Mouse (Mus musculus) liver, adult 2 months (tissue): ENCODE measurements around the gene Kirrel3. TPM values are rescaled to one million over a fixed set of nuclear protein-coding genes. Genes with fewer than 3 reads are reported as not detected.

Experiments
- DNase-seq: peaks from one replicate; pipeline ENCODE4 v3.0.0-alpha.2; 2011; ENCODE audit warnings: low read depth, low spot score; ENCODE audit errors: extremely low read depth
- H3K27ac ChIP-seq: fragments of 200-500 bp; replicated peaks from 2 replicates; pipeline ENCODE4 v1.5.1; 2012; ENCODE audit warnings: low read depth, mild to moderate bottlenecking, control low read depth, inconsistent platforms, low read length; ENCODE audit not compliant: insufficient read depth
- H3K27me3 ChIP-seq: fragments of 200-500 bp; 2 replicates; pipeline ENCODE4 v1.6.1; 2012; ENCODE audit warnings: mild to moderate bottlenecking, moderate library complexity, low read length, inconsistent platforms; ENCODE audit not compliant: control insufficient read depth, insufficient read depth
- H3K36me3 ChIP-seq: fragments of 200-500 bp; 2 replicates; pipeline ENCODE4 v1.6.1; 2012; ENCODE audit warnings: low read length, inconsistent platforms; ENCODE audit not compliant: control insufficient read depth, insufficient read depth
- H3K4me1 ChIP-seq: fragments of 200-500 bp; 2 replicates; pipeline ENCODE4 v1.6.1; 2011; ENCODE audit warnings: low read length; ENCODE audit not compliant: control insufficient read depth, insufficient read depth
- H3K4me3 ChIP-seq: fragments of 200-500 bp; 2 replicates; pipeline ENCODE4 v1.5.1; 2011; ENCODE audit warnings: low read depth, mild to moderate bottlenecking, control low read depth, low read length, moderate library complexity; ENCODE audit not compliant: insufficient read depth
- H3K79me2 ChIP-seq: fragments of 200-500 bp; 2 replicates; pipeline ENCODE4 v1.6.1; 2012; ENCODE audit warnings: inconsistent platforms, mild to moderate bottlenecking, low read length, moderate library complexity; ENCODE audit not compliant: control insufficient read depth, insufficient read depth
- H3K9ac ChIP-seq: fragments of 200-500 bp; 2 replicates; pipeline ENCODE4 v1.6.1; 2012; ENCODE audit warnings: low read depth, mild to moderate bottlenecking, control low read depth, inconsistent platforms, low read length
- CTCF ChIP-seq: fragments of 200-500 bp; IDR thresholded peaks from 2 replicates; pipeline ENCODE4 v1.5.1; 2011; ENCODE audit warnings: low read depth, low read length, control low read depth
- POLR2A ChIP-seq: fragments of 200-500 bp; IDR thresholded peaks from 2 replicates; pipeline ENCODE4 v1.6.1; 2011; ENCODE audit warnings: low read length, control low read depth; ENCODE audit not compliant: insufficient read depth; ENCODE audit errors: extremely low read depth
- WGBS: fragments of 180-500 bp; shearing (Covaris S2); methylation state at CpG from one replicate; pipeline ENCODE4 v1.1.7; 2018; 5-methylcytosine and 5-hydroxymethylcytosine counted together
- polyA plus RNA-seq: library from polyadenylated mRNA; depleted of rRNA; stranded (reverse); fragments of >200 nt; gene quantifications from 2 replicates; pipeline ENCODE4 v1.2.3, GENCODE M21; 2012
- total RNA-seq: library from RNA; depleted of rRNA; stranded (reverse); fragments of >200 nt; gene quantifications from 2 replicates; pipeline ENCODE4 v1.2.3, GENCODE M21; 2014

Kirrel3 gene
- total and polyA plus RNA-seq, 2 experiments: 0.09 TPM; not detected in 1

DNA sequence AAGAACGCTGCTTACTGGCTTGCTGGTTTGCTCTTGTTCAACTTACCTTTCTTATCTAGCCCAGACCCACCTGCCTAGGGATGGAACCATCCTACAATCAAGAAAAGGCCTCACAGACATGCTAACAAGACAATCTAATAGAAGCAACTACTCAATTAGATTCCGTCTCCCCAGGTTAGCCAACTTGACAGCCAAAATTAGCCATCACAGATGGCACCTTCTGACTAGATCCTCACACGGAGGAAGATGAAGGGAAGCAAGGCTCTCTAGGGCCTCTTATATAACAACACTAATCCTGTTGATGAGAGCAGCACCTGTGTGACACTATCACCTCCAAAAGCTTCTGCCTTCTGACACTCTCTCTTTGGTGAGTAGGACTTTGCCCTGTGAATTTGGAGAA lies 321.2 kb downstream of the Kirrel3 start:
- Histone ChIP-seq H3K27me3 (no peaks in the 10 kb centered on the region), H3K36me3 (no peaks in the 10 kb centered on the region), H3K4me3 (no peak overlapping the region), H3K79me2 (no peaks in the 10 kb centered on the region), H3K27ac (no peak overlapping the region), H3K9ac (no peak overlapping the region), H3K4me1 (no peaks in the 10 kb centered on the region)
- peak; percentile 36 for DNase-seq
- WGBS: 88% methylated on average over 3 of the region's 3 CpGs
- TF ChIP-seq POLR2A (no peak), CTCF (no peak)

DNA sequence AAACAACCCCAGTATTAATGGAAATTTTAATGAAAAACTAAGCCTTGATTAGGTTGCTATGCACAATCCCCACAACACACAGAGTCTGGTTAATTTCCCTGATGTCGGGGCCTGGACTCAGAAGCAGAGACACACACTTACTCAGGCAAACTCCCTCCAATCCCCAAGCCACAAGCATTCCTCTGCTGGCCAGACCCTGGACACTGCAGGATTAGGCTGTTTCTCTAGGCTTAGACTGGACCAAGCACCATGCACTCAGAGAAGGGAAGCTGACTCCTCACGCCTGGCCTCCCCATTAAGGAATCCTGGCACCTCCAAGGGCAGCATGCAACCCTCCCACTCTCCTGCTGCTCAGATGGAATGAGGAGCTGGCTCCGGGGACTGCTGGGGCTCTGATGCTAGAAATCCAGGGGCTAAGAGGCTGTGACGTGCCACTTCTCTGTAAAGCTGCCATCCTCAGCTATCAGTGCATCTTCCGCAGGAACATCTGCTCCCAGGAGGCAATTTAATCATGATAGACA lies 324.4 kb downstream of the Kirrel3 start:
- H3K4me3 ChIP-seq: no peak overlapping the region
- no peak for TF ChIP-seq POLR2A
- no peak for TF ChIP-seq CTCF
- H3K27me3 ChIP-seq: no peaks in the 10 kb centered on the region
- H3K36me3 ChIP-seq: no peaks in the 10 kb centered on the region
- WGBS: 74% methylated on average over 5 of the region's 5 CpGs
- no peak overlapping the region for H3K9ac ChIP-seq
- H3K79me2 ChIP-seq: no peaks in the 10 kb centered on the region
- DNase-seq: no peak
- H3K27ac ChIP-seq: no peak overlapping the region
- H3K4me1 ChIP-seq: no peaks in the 10 kb centered on the region

DNA sequence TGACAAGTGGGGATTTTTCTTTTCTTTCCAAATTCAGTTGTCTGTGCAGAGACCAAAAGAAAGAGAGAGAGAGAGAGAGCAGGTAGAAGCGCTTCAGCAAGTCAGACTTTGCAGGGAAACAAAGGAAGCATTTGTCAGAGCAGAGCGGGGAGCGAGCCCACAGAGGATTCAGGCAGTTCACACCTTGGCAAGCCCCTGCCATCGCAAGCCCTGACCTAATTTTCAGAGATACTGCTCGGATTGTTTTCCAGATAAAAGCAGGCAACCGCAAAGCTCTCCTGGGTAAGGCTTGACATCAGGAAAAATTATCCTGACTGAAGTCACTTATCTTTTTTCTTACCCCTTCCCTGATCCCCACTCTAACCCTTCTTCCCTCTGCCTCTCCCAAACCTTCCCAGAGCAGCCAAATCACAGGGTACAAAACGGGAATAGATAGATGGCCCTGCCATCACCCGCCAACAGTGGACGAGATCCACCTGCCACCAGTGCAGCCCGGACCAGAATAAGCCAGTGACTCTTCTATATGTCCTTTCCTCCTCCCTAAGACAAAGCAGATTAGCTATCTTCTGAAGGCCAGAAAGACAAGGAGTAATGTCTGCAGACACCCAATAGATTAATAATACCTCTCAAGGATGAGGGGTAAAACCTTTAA lies 332.8 kb downstream of the Kirrel3 start:
- DNase-seq: no peak
- no peaks in the 10 kb centered on the region for H3K4me1 ChIP-seq
- no peaks in the 10 kb centered on the region for H3K36me3 ChIP-seq
- H3K27ac ChIP-seq: no peak overlapping the region
- 31% methylated on average over 10 of the region's 10 CpGs for WGBS
- TF ChIP-seq CTCF (no peak), POLR2A (no peak)
- H3K79me2 ChIP-seq: no peaks in the 10 kb centered on the region
- no peak overlapping the region for H3K9ac ChIP-seq
- no peaks in the 10 kb centered on the region for H3K27me3 ChIP-seq
- H3K4me3 ChIP-seq: no peak overlapping the region

DNA sequence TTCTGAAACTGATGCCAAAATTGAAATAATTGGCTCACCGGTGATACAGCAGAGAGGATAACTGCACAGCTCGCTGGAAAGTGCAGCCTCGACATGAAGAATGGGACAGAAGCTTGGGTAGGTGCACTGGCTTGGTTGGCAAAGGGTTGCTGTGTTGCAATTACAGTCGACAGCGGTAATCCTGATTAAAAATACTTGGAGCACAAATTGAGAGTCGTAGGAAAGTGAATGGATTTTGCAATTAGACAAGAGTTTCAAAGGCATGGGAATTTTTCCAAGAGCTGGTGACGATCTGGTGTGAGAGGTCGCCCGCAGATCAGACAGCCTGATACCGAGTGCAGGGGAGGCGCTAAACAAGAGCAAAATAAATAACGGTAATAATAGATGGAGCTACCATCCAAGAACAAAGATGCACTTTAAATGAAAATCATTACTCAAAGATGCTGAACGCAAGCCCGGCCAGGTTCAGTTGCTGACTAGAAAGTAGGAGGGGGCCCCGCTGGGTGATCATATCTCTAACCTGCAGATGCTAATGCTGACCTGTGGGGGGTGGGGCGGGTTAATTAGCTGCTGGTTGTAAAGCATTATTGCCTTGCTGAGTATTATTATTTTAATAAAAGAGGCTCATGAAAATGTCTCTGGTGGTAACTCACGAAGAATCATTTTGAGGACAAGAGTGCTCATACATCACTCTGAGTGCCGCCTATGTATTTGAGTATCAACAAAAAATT lies 338.8 kb downstream of the Kirrel3 start:
- DNase-seq: no peak

DNA sequence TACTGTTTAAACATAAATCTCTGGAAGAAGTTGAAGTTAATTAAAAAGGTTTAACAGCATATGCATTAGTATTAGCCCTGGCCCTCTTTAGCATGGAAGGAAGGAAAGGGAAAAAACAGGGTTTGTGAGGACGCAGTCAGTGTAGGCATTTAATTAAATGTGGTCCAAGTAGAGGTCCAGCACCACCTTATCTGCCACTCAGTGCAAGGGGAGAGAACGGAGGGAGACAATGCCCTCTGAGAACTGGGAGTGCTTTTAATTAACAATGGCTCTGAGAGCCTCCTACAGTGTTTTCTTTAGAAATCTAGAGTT lies 339.4 kb downstream of the Kirrel3 start:
- Histone ChIP-seq H3K36me3 (no peaks in the 10 kb centered on the region), H3K79me2 (no peaks in the 10 kb centered on the region), H3K4me3 (no peak overlapping the region), H3K9ac (no peak overlapping the region), H3K4me1 (no peaks in the 10 kb centered on the region), H3K27me3 (no peaks in the 10 kb centered on the region), H3K27ac (no peak overlapping the region)
- DNase-seq: no peak
- 34% methylated on average over 2 of the region's 2 CpGs for WGBS
- TF ChIP-seq CTCF: no peak
- no peak for TF ChIP-seq POLR2A

More for the DNA sequence above, 338.8 kb downstream of the Kirrel3 start:
- Histone ChIP-seq H3K36me3 (no peaks in the 10 kb centered on the region), H3K27me3 (no peaks in the 10 kb centered on the region), H3K79me2 (no peaks in the 10 kb centered on the region), H3K9ac (no peak overlapping the region), H3K27ac (no peak overlapping the region), H3K4me1 (no peaks in the 10 kb centered on the region), H3K4me3 (no peak overlapping the region)
- WGBS: 74% methylated on average over 18 of the region's 18 CpGs
- TF ChIP-seq CTCF (no peak), POLR2A (no peak)
